Mouse (Mus musculus): Measurements from ENCODE around the gene Igflr1. TPM values are rescaled to one million over a fixed set of nuclear protein-coding genes. Genes with fewer than 3 reads are reported as not detected.
A peak's percentile ranks its signal among the peaks of the same experiment; 100 is the strongest.

The Igflr1 gene
- polyA plus RNA-seq, 1 experiment from 2014 or later, result 2.2 TPM

DNA sequence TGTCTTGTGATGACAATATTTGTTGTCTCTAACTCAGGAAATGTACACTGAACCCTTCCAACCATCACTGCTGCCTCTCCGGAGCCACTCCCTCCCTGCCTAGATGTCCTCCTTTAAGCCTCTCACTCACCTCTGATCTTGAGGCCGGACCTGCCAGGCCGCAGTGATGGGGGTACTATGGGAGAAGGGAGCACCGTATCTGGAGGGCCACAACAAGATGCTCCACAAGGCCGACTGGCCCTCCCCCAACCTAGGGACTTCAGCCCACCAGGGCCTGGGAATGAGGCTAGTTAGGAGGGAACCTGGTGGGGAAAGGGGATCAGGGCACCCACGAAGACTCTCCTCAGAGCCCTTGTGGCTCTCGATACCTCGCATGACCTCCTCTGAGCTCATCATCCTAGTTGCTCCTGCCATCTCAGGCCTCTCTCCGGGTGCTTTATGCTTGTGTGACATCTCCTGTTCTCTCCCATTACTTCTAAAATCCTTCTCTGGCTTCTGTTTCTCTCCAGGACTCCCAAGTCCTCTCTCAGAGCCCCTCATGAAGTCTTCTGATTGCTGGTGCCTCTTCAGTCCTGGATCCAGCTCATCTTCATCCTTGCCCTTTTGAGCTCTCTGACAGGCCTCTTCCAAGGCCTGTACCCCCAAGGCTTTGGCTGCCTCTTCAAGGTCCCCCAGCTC, 25.8 kb downstream of the Igflr1 start:
- Histone ChIP-seq H3K36me3 (peaks cover 10% of the 10 kb centered on the region), H3K4me1 (peaks cover 18% of the 10 kb centered on the region), H3K9me3 (no peaks in the 10 kb centered on the region), H3K9ac (no peak overlapping the region), H3K27me3 (replicated peaks) (no peaks in the 10 kb centered on the region), H3K27ac (no peak overlapping the region), H3K4me2 (no peak overlapping the region; the same call in 1 of the 2 replicates), H3K4me3 (replicated peaks) (no peak overlapping the region)
- WGBS, result 86% methylated on average over 9 of the region's 9 CpGs
- no peak for ATAC-seq (ENCODE audit: insufficient read depth, low FRiP score, low read depth)

DNA sequence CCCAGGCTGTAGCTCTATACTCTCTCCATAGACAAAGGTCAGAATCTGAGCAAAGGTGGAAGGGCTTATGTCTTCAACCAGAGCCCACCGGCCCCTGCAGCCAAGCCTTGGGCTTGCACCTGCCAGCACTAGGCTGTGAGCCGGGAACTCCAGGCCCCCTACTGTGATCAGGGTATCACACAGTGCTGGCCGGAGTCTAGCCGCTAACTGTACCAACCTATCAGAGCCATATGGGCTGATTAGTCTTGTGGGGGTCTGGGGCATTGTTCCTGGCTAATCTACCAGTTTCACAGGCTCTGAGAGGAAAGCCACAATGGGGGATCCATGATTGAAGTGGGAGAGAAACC, 26.4 kb downstream of the Igflr1 start:
- no peak overlapping the region for H3K4me3 ChIP-seq (replicated peaks)
- ATAC-seq (ENCODE audit: insufficient read depth, low FRiP score, low read depth), result no peak
- 61% methylated on average over 4 of the region's 4 CpGs for WGBS

DNA sequence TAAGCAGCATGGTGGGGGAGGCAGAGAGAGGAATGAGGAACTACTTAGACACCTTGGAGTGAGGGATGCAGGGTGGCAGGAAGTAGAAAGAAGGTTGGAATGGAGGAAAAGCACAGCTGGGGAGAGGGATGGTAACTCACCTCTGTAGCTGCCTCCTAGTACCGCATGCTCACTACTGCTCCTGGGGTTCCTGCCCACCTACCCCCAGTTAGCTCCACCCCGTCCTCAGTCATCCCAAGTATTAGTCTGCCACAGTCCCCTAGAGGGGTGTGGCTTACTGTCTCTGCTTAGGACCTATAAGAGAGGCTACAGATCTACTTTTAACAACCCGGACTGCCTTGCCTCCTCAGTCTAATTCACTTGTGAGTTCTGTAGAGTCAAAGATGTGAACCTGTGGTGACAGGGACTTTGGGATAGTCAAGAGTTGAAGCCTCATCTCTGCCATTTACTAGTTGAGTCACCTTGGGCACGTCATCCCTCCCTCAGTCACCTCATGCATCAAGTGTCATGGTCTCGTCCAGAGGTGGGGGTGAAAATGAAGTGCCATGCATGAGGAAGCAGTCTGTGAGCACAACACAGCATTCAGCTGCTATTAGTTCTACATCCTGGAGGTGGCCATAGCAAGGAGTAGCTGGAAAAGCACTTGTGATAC, 27.7 kb downstream of the Igflr1 start:
- no peak overlapping the region for H3K9ac ChIP-seq
- no peaks in the 10 kb centered on the region for H3K9me3 ChIP-seq
- H3K4me2 ChIP-seq, result no peak overlapping the region
- no peaks in the 10 kb centered on the region for H3K27me3 ChIP-seq (replicated peaks)
- 42% methylated on average over 5 of the region's 5 CpGs for WGBS
- H3K27ac ChIP-seq, result no peak overlapping the region
- peaks cover 6% of the 10 kb centered on the region for H3K4me1 ChIP-seq
- ATAC-seq (ENCODE audit: insufficient read depth, low FRiP score, low read depth), result no peak
- H3K36me3 ChIP-seq, result no peaks in the 10 kb centered on the region
- H3K4me3 ChIP-seq (replicated peaks), result no peak overlapping the region

More for the DNA sequence above, 26.4 kb downstream of the Igflr1 start:
- Histone ChIP-seq H3K36me3 (peaks cover 5% of the 10 kb centered on the region), H3K9ac (no peak overlapping the region), H3K4me2 (no peak overlapping the region), H3K27ac (no peak overlapping the region), H3K27me3 (replicated peaks) (no peaks in the 10 kb centered on the region), H3K4me1 (peaks cover 16% of the 10 kb centered on the region), H3K9me3 (no peaks in the 10 kb centered on the region)

DNA sequence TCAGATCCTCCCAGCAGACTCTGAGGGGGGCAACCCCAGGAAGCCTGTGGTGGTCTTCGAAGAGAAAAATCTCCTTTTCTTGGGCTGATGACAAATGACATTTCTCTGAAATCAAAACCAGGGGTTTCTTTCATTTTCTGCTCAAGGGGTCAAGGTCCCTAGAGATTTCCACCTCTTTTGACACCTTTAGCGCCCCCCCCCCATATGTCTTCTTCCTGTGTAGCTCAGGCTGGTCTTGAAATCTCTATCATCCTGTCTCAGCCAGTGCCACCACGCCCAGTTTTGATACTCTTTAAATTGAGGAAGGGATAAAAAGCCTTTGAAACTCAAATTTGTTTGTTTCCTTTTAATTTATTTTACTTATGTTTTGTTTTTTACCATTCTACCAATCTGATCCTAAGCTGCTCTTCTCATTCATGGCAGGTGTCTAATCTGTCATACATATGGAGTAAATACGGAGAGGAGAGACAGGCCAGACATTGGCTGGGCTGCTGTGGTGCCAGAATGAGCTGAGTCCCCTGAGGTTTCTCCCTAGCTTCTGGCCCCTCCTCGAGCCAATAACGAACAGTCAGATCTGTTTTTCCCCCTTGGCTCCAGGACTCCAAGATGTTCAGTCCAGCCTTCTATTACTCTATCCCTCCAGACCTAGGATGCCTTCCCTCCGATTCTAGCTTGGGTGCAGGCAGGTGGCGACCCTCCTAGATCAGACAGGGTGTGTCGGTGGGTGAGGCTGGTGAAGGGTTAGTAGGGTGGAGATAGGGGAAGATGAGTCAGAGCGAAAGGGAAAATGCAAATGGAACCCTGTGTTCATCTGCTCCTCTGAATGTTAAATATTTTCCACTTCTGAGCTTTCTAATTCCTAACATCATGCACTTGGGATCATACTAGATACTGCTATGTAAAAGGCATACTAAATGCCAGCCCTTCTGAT, 28.6 kb downstream of the Igflr1 start:
- Histone ChIP-seq H3K9me3 (no peaks in the 10 kb centered on the region), H3K4me3 (replicated peaks) (no peak overlapping the region), H3K27me3 (replicated peaks) (no peaks in the 10 kb centered on the region), H3K27ac (no peak overlapping the region), H3K9ac (no peak overlapping the region), H3K36me3 (no peaks in the 10 kb centered on the region), H3K4me2 (no peak overlapping the region), H3K4me1 (peaks cover 6% of the 10 kb centered on the region)
- 70% methylated on average over 10 of the region's 10 CpGs for WGBS
- ATAC-seq (ENCODE audit: insufficient read depth, low FRiP score, low read depth), result no peak

DNA sequence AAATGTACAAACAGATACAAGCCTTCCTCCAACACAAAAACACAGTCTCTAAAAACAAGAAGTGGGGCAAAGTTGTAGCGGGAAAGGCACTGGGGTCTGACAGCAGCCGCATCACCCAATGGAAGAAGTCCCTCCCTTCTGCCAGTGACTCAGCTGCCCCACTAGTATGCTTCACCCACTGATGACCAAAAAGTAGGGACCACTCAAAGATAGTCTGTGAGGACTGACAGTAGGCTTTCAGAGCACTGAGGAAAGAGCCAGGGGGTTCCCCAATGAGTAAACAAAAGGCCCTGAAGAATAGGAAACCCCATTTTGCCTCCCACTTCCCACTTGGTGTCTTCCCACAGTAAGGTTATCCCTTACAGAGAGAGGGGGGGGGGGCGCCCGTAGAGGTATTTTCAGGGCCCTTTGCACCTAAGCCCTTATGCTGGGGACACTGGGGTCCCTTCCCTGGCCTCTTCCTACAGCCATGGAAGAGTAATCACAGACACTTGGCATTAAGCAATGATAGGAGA, 29.3 kb downstream of the Igflr1 start:
- no peak for ATAC-seq (ENCODE audit: insufficient read depth, low FRiP score, low read depth)
- no peaks in the 10 kb centered on the region for H3K9me3 ChIP-seq
- H3K4me3 ChIP-seq (replicated peaks), result no peak overlapping the region
- no peaks in the 10 kb centered on the region for H3K27me3 ChIP-seq (replicated peaks)
- H3K36me3 ChIP-seq, result no peaks in the 10 kb centered on the region
- no peak overlapping the region for H3K27ac ChIP-seq
- 76% methylated on average over 3 of the region's 4 CpGs for whole genome bisulfite sequencing
- peaks cover 7% of the 10 kb centered on the region for H3K4me1 ChIP-seq
- H3K4me2 ChIP-seq, result no peak overlapping the region
- no peak overlapping the region for H3K9ac ChIP-seq

DNA sequence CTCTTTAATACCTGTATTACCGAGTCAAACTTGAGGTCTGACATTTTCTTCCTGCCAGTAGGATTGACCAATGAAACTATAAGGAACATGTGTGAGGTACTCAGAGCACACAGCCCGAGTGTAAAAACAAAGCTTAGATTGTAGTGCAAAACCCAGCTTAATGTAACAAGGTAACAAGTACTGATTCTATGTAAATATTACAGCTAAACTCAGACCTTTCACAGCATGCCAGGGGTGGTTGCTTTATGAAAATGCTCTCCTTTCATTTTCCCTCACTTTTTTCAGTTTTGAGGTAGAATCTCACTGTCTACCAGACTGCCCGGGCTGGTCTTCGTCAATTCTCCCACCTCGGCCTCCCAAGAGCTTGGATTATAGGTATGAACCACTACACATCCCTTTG, 30.9 kb downstream of the Igflr1 start:
- Histone ChIP-seq H3K9ac (no peak overlapping the region), H3K4me1 (0 out of 2 replicates have a peak, but pooled peaks cover 11% of the 10 kb centered on the region), H3K27ac (no peak overlapping the region), H3K36me3 (no peaks in the 10 kb centered on the region), H3K4me3 (replicated peaks) (no peak overlapping the region), H3K27me3 (replicated peaks) (no peaks in the 10 kb centered on the region), H3K9me3 (no peaks in the 10 kb centered on the region), H3K4me2 (no peak overlapping the region)
- no peak for ATAC-seq (ENCODE audit: insufficient read depth, low FRiP score, low read depth)
- WGBS, result 72% methylated on average over 5 of the region's 5 CpGs

DNA sequence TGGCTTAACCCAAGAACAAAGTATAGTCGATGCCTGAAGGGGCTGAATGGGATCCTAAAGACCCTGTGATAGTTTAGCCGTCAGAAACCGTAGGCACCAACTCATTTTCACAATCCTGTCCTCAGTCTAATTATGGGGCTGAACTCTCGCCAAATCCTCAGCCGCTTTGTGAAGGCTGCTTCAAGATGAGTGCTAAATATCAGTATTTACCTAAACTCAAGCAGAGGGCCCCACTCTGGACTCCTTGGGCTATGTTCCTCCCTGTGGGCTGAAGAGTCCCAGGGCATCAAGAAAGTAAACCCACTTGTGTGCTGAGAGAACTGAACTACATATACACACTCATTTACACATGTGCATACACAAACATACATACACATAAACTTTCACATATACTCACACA, 31.6 kb downstream of the Igflr1 start:
- no peak overlapping the region for H3K9ac ChIP-seq
- no peak overlapping the region for H3K27ac ChIP-seq
- no peak for ATAC-seq (ENCODE audit: insufficient read depth, low FRiP score, low read depth)
- 79% methylated on average over 5 of the region's 5 CpGs for WGBS
- H3K4me2 ChIP-seq, result no peak overlapping the region
- H3K9me3 ChIP-seq, result no peaks in the 10 kb centered on the region
- 0 out of 2 replicates have a peak, but pooled peaks cover 11% of the 10 kb centered on the region for H3K4me1 ChIP-seq
- no peaks in the 10 kb centered on the region for H3K27me3 ChIP-seq (replicated peaks)
- H3K4me3 ChIP-seq (replicated peaks), result no peak overlapping the region
- H3K36me3 ChIP-seq, result no peaks in the 10 kb centered on the region

DNA sequence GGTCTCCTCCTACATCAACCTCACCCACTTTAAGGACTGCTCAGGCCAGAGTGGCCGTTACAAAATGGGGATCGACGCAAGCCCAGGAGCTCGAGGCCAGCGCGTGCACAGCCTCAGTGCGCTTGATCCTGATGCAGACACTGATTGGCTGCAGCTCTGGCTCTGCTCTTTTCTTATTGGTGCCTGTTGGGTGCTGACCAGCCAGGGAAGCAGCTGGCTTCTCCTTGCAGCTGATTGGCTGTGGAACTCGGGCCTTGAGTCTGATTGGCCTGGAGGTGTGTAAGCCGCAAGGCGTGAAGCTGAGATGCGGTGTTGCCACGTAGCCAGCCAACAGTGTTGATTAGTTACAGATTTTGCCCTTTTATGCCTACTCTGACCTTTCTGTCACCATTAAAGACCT, 33.6 kb downstream of the Igflr1 start, which contains the start of gene Zbtb32:
Gene Zbtb32 (minus strand): TSS at position 124 of the 400 bp plus-strand sequence.
- no peaks in the 10 kb centered on the region for H3K36me3 ChIP-seq
- ATAC-seq (ENCODE audit: insufficient read depth, low FRiP score, low read depth), result no peak

DNA sequence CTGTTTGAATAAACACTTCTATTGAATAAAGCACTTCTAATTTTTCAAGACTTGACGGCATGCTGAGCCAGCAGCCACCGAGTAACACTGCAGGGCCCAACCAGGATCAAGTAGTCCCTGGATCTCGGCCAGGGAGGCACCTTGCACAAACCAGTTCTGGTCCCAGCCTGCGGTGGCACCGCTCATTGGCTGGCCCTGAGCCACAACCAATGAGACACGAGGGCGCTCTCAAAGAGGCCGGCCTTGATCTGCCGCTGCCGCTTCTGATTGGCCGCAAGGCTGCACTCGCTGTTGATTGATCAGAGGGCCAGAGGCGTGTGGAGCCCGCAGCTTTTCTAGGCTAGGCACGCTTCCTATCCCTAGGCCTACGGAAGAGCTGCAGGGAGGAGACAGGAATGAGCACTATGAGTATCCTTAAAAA, 34.7 kb downstream of the Igflr1 start:
- no peaks in the 10 kb centered on the region for H3K36me3 ChIP-seq
- H3K4me2 ChIP-seq, result peak overlapping the region; percentile 33
- no peak overlapping the region for H3K9ac ChIP-seq
- no peaks in the 10 kb centered on the region for H3K27me3 ChIP-seq (replicated peaks)
- no peak overlapping the region for H3K4me3 ChIP-seq (replicated peaks)
- 0 out of 2 replicates have a peak, but pooled peaks cover 16% of the 10 kb centered on the region for H3K4me1 ChIP-seq
- H3K27ac ChIP-seq, result peak overlapping the region; percentile 83
- no peaks in the 10 kb centered on the region for H3K9me3 ChIP-seq
- 1% methylated on average over 16 of the region's 16 CpGs for WGBS
- ATAC-seq (ENCODE audit: insufficient read depth, low FRiP score, low read depth), result peak; percentile 91

More for the DNA sequence above, 33.6 kb downstream of the Igflr1 start, which contains the start of gene Zbtb32:
- Histone ChIP-seq H3K27ac (peak within 1 kb of the TSS; percentile 67), H3K4me1 (0 out of 2 replicates have a peak, but pooled peaks cover 16% of the 10 kb centered on the region), H3K9ac (no peak within 1 kb of the TSS), H3K27me3 (replicated peaks) (no peaks in the 10 kb centered on the region), H3K9me3 (no peaks in the 10 kb centered on the region), H3K4me2 (peak within 1 kb of the TSS; percentile 26; the same call in 1 of the 2 replicates), H3K4me3 (replicated peaks) (no peak within 1 kb of the TSS)
- WGBS, result 92% methylated on average over 12 of the region's 12 CpGs

DNA sequence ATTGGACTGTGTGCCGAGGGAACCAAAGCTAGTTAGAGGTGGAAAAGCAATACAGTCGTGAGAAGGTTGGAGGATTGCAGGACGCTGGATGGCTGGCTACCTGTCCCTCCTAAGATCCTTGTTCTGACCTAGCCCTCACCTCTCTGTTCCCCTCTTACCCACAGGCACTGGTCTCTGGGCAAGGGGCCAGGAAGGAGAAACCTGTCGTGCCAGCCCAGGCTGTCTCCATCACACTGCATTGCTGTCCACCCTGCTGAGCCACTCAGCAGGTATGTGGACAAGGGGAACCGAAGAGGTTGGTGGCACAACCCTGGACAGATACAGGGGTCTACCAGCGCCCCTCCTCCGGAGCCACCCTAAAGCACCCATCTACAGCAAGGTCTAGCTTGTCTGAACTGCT, 35.4 kb downstream of the Igflr1 start:
- Histone ChIP-seq H3K27ac (peak overlapping the region; percentile 83), H3K9ac (no peak overlapping the region), H3K9me3 (no peaks in the 10 kb centered on the region), H3K36me3 (no peaks in the 10 kb centered on the region), H3K4me1 (0 out of 2 replicates have a peak, but pooled peaks cover 16% of the 10 kb centered on the region), H3K27me3 (replicated peaks) (no peaks in the 10 kb centered on the region), H3K4me2 (peak overlapping the region; percentile 33), H3K4me3 (replicated peaks) (no peak overlapping the region)
- 62% methylated on average over 7 of the region's 7 CpGs for WGBS
- no peak for ATAC-seq (ENCODE audit: insufficient read depth, low FRiP score, low read depth)

DNA sequence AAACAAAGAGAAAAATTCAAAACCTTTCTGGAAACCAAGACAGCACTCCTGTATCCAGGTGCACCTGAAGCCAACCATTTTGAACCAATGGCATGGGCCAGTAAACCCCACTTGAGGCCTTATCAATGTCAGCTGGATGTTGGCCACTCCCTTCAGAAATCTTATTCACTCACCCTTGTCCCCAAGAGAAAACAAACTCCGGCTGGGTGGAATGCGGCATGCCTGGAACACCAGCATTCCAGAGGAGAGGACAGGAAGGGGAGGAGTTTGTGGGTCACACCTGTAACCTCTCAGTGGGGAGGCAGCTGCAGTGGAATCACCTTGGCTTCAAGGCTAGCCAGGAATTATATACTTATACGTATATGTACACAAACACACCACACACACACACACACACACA, 37.4 kb downstream of the Igflr1 start:
- Histone ChIP-seq H3K27ac (peak overlapping the region; percentile 74), H3K4me3 (replicated peaks) (no peak overlapping the region), H3K27me3 (replicated peaks) (no peaks in the 10 kb centered on the region), H3K9ac (no peak overlapping the region), H3K36me3 (no peaks in the 10 kb centered on the region), H3K4me2 (0 out of 2 replicates have a peak overlapping the region, but pooled peaks have one; percentile 5), H3K4me1 (0 out of 2 replicates have a peak, but pooled peaks cover 16% of the 10 kb centered on the region), H3K9me3 (no peaks in the 10 kb centered on the region)
- peak; percentile 73 for ATAC-seq (ENCODE audit: insufficient read depth, low FRiP score, low read depth)
- WGBS, result 23% methylated on average over 3 of the region's 3 CpGs

Data from stomach, embryonic 15.5 days (tissue).